Mouse (Mus musculus) naive thymus-derived CD4-positive, alpha-beta T cell, adult 5 months (primary cell): ENCODE data around the gene Pqlc3. TPM values are rescaled to one million over a fixed set of nuclear protein-coding genes. Genes with fewer than 3 reads are reported as not detected.

Source experiments
- polyA plus RNA-seq: library from polyadenylated mRNA; unstranded; fragments of 100-300 nt; shearing (Covaris generic); gene quantifications from one replicate; pipeline ENCODE4 v1.2.1, GENCODE M21; 2017

The Pqlc3 gene
- 11.8 TPM for polyA plus RNA-seq

GRCm38 (mm10) chr12:16999739-17000497 lies at the start of gene Pqlc3:
Gene Pqlc3, minus strand, starts transcription at chr12:17000408.

DNA sequence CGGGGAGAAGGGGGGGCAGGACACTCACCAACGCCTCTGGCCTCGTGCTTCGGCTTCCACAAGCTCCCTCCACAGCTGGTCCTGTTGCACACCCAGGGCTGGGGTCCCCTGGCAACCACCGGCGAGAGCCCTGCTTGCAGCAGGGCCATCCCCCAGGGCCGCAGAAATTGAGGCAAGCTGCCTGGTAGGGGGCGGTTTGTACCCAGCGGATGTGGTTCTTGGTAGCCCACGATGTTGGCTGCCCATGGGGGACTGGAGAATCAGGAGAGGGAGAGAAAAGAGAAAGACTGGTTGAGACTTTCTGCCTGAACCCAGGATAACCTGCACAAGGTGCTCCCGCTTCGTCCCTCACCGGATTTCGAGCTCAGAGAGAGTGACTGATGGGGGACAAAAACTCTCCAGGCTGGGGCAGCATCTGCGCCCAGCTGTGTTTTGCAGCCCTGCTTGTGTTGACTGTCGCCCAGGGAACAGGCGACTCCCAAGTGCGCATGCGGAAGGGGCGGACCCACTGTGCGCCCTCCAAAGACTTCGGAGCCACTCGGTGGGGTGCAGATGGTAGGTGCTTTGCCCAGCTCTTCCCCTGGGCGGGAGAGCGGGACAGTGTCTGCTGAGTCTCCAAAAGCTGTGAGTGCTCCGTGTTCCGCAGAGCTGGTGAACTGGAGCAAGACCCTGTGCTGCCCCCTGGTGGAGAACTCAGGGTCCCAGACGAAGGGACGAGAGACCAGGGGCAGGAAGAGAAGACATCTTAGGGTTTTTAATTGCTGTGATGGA lies 11.1 kb upstream of the Pqlc3 start, which contains the start of gene 2410004P03Rik:
2410004P03Rik (minus strand) TSS at position 628 of the 771 bp plus-strand sequence.

Other genes starting within 250 kb of the Pqlc3 start
- gene Greb1, start 199.5 kb downstream of the Pqlc3 start, polyA plus RNA-seq, result 0.06 TPM
- 13.3 TPM for gene E2f6, start 189.4 kb downstream of the Pqlc3 start, polyA plus RNA-seq
- gene Rock2, start 105.5 kb downstream of the Pqlc3 start, polyA plus RNA-seq, result 46.7 TPM
- 0.47 TPM for gene 2410004P03Rik, start 11.3 kb upstream of the Pqlc3 start, polyA plus RNA-seq
- not detected for gene Kcnf1, start 176.5 kb upstream of the Pqlc3 start, polyA plus RNA-seq